Comparison of ENCODE assay signal across 8 mouse cellular contexts in the genomic region with DNA sequence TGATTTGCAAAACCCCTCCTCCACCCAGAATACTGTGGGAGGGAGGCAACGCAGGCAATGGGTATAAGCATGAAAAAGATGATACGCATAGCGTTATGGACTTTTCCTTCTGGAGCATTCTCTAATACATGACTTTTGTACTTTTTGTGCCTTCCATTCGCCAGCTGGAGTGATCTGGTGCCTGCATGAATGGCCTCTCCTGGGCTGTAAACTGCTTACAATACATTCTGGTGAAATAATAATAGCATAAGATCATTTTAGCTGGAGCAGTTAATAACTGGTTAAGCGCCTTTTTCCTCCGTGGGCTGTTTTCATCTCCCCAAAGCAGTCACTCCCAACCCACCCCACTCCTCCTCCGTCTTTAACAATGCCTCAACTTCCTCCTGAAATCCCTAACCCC. TPM values are rescaled to one million over a fixed set of nuclear protein-coding genes. Genes with fewer than 3 reads are reported as not detected.
DNase-seq lines count a peak whose midpoint lies in the region; ATAC-seq lines count a peak whose summit lies in the region.

No protein-coding gene starts in this region.

- DNase-seq in cerebellum, adult 9-10 months = peak; percentile 29
- no peak for DNase-seq in cerebellum, postnatal 25 days
- no peak for DNase-seq in liver, embryonic 11.5 days (ENCODE audit: low spot score)
- DNase-seq in liver = no peak
- DNase-seq in intestine, embryonic 14.5 days (ENCODE audit: low spot score) = peak; percentile 53
- DNase-seq in Muller cell, postnatal 12 days (ENCODE audit: inconsistent ontology term) = no peak
- DNase-seq in retina, postnatal 1 day = no peak

- no peak for ATAC-seq in liver, embryonic 11.5 days (replicated peaks; ENCODE audit: low FRiP score)
- ATAC-seq in intestine, embryonic 14.5 days (replicated peaks; ENCODE audit: low FRiP score, low TSS enrichment, low read depth) = no peak
- no peak; the same call in none of the 2 replicates for ATAC-seq in neural tube, embryonic 13.5 days (ENCODE audit: low read depth)

- no peak overlapping the region for H3K27ac ChIP-seq in liver, embryonic 11.5 days (ENCODE audit: low read depth, low read length)
- H3K27ac ChIP-seq in intestine, embryonic 14.5 days (ENCODE audit: low read depth) = no peak overlapping the region
- peak overlapping the region; percentile 64 for H3K27ac ChIP-seq in neural tube, embryonic 13.5 days (replicated peaks)

- H3K9ac ChIP-seq in liver, embryonic 11.5 days (ENCODE audit: low read depth, low read length) = no peak overlapping the region
- no peak overlapping the region for H3K9ac ChIP-seq in intestine, embryonic 14.5 days (ENCODE audit: low read length)
- peak overlapping the region; percentile 72 for H3K9ac ChIP-seq in neural tube, embryonic 13.5 days

- 33% methylated on average over 7 of the region's 7 CpGs for WGBS in liver, embryonic 11.5 days
- 33% methylated on average over 7 of the region's 7 CpGs for WGBS in intestine, embryonic 14.5 days
- WGBS in neural tube, embryonic 13.5 days = 27% methylated on average over 7 of the region's 7 CpGs

- H3K36me3 ChIP-seq in liver, embryonic 11.5 days (ENCODE audit: control insufficient read depth, insufficient read depth, low read length) = no peaks in the 10 kb centered on the region
- H3K36me3 ChIP-seq in intestine, embryonic 14.5 days (ENCODE audit: control insufficient read depth, insufficient read depth, low read length) = no peaks in the 10 kb centered on the region
- no peaks in the 10 kb centered on the region for H3K36me3 ChIP-seq in neural tube, embryonic 13.5 days

- no peaks in the 10 kb centered on the region for H3K4me1 ChIP-seq in liver, embryonic 11.5 days (replicated peaks; ENCODE audit: control insufficient read depth, insufficient read depth, low read length)
- H3K4me1 ChIP-seq in intestine, embryonic 14.5 days (replicated peaks; ENCODE audit: control insufficient read depth, insufficient read depth, low read length) = 0 out of 2 replicates have a peak, but pooled peaks cover 3% of the 10 kb centered on the region
- H3K4me1 ChIP-seq in neural tube, embryonic 13.5 days (replicated peaks) = peaks cover 19% of the 10 kb centered on the region

- H3K4me3 ChIP-seq in liver, embryonic 11.5 days (ENCODE audit: low read depth, low read length) = peak overlapping the region; percentile 43; the same call in 1 of the 2 replicates
- H3K4me3 ChIP-seq in intestine, embryonic 14.5 days (ENCODE audit: low read depth, low read length) = peak overlapping the region; percentile 52
- peak overlapping the region; percentile 61 for H3K4me3 ChIP-seq in neural tube, embryonic 13.5 days

- peaks cover 43% of the 10 kb centered on the region for H3K27me3 ChIP-seq in liver, embryonic 11.5 days (replicated peaks; ENCODE audit: control insufficient read depth, insufficient read depth, low read length)
- H3K27me3 ChIP-seq in intestine, embryonic 14.5 days (replicated peaks; ENCODE audit: control insufficient read depth, insufficient read depth, low read length) = peaks cover 43% of the 10 kb centered on the region
- peaks cover 39% of the 10 kb centered on the region for H3K27me3 ChIP-seq in neural tube, embryonic 13.5 days

- H3K4me2 ChIP-seq in liver, embryonic 11.5 days = peak overlapping the region; percentile 73
- H3K4me2 ChIP-seq in intestine, embryonic 14.5 days (ENCODE audit: low read length) = peak overlapping the region; percentile 69
- peak overlapping the region; percentile 75 for H3K4me2 ChIP-seq in neural tube, embryonic 13.5 days

- no peaks in the 10 kb centered on the region for H3K9me3 ChIP-seq in liver, embryonic 11.5 days (ENCODE audit: control insufficient read depth, low read length)
- H3K9me3 ChIP-seq in intestine, embryonic 14.5 days (ENCODE audit: control insufficient read depth, low read length) = no peaks in the 10 kb centered on the region
- H3K9me3 ChIP-seq in neural tube, embryonic 13.5 days = no peaks in the 10 kb centered on the region

RNA-seq across cellular contexts. Expression of a gene that starts 0.5 kb away (rescaled TPM):
- polyA plus RNA-seq in liver, embryonic 11.5 days (2014; fragmentation: Nextera tagmentation; extraction: Ambion mirVana) = 0.78 and 1.0 TPM in 2 replicates
- polyA plus RNA-seq in intestine, embryonic 14.5 days (2014; fragmentation: Nextera tagmentation; extraction: Ambion mirVana) = 2.9 and 3.1 TPM in 2 replicates
- 35.4 and 37.2 TPM in 2 replicates for polyA plus RNA-seq in neural tube, embryonic 13.5 days (2015; fragmentation: Nextera tagmentation; extraction: Ambion mirVana)

Comparison
In these comparisons a context has a peak if more than half of its experiments do, and no peak if none do; other contexts are left out.
1. DNase-seq: peak in cerebellum, adult 9-10 months (single experiment) and intestine, embryonic 14.5 days (single experiment); none in cerebellum, postnatal 25 days (0 of 2), liver, embryonic 11.5 days (single experiment), liver (single experiment), Muller cell, postnatal 12 days (single experiment) and retina, postnatal 1 day (single experiment).
2. Peak in every context shown above with its lines, with median percentiles within 50 percentile points of each other: H3K4me2 ChIP-seq and H3K4me3 ChIP-seq.